ENCODE assay signal across 28 mouse cellular contexts in the genomic region with DNA sequence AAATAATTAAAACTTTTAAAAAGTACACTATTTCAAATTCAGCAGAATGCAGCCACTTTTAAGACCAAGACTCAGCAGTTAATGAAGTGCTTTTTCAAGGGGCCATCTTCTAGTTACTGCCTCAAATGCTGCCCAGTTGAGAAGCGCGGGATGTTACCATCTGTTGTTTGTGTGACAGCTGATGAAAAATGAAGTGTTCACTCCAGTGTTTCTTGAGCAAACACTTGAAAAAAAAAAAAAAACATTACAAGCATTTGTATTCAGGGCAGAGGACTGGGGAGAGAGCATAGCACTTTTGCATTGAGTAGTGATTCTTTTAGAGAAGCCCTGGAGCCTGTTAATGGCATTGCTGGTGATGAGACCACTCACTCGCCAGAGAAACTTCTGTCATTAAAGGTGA.
DNase-seq lines count a peak whose midpoint lies in the region; ATAC-seq and TF ChIP-seq lines count a peak whose summit lies in the region.
"Had no signal": no experiment of that assay in that cellular context is flagged by ENCODE, and none has a peak within 500 bp of the region (broad histone marks: within the 10 kb centered on the region; RNA-seq: fewer than 3 reads in every experiment).

No protein-coding gene starts in this region.

- H3K9ac ChIP-seq in lung, embryonic 15.5 days, result no peak overlapping the region
- H3K9ac ChIP-seq: embryonic facial prominence, embryonic 13.5 days; forebrain, embryonic 12.5 days; forebrain, embryonic 15.5 days; heart, embryonic 13.5 days; hindbrain, embryonic 14.5 days had no signal

- no peak overlapping the region for H3K27ac ChIP-seq in lung, embryonic 15.5 days
- H3K27ac ChIP-seq: embryonic facial prominence, embryonic 10.5 days; embryonic facial prominence, embryonic 13.5 days; forebrain, embryonic 12.5 days; forebrain, embryonic 15.5 days; heart, adult 2 months; heart, embryonic 10.5 days; heart, embryonic 13.5 days; hindbrain, embryonic 14.5 days; hindbrain, postnatal 0 days had no signal

- H3K4me3 ChIP-seq in lung, embryonic 15.5 days, result no peak overlapping the region
- H3K4me3 ChIP-seq in lung, adult 2 months (replicated peaks; ENCODE audit: extremely low read depth, low read depth, low read length), result no peak overlapping the region
- H3K4me3 ChIP-seq: embryonic facial prominence, embryonic 10.5 days; embryonic facial prominence, embryonic 13.5 days; erythroblast, embryonic 14.5 days; forebrain, embryonic 12.5 days; forebrain, embryonic 15.5 days; heart, adult 2 months; heart, embryonic 10.5 days; heart, embryonic 13.5 days had no signal

- H3K4me2 ChIP-seq in lung, embryonic 15.5 days, result no peak overlapping the region
- H3K4me2 ChIP-seq: embryonic facial prominence, embryonic 13.5 days; forebrain, embryonic 12.5 days; forebrain, embryonic 15.5 days; heart, embryonic 13.5 days; hindbrain, embryonic 14.5 days had no signal

- WGBS in lung, embryonic 15.5 days, result 29% methylated on average over 3 of the region's 3 CpGs
- 38% methylated on average over 3 of the region's 3 CpGs for WGBS in lung, adult 2 months

- H3K9me3 ChIP-seq in lung, embryonic 15.5 days, result no peaks in the 10 kb centered on the region
- H3K9me3 ChIP-seq: embryonic facial prominence, embryonic 10.5 days; embryonic facial prominence, embryonic 13.5 days; forebrain, embryonic 12.5 days; forebrain, embryonic 15.5 days; heart, embryonic 10.5 days; heart, embryonic 13.5 days had no signal

- peak; percentile 86; the same call in 1 of the 2 replicates for ATAC-seq in lung, embryonic 15.5 days (ENCODE audit: borderline replicate concordance, extremely low read depth, low FRiP score, low TSS enrichment)
- ATAC-seq: CD4-positive, CD25-positive, alpha-beta regulatory T cell, adult 4 months; forebrain, embryonic 15.5 days; hindbrain, postnatal 0 days; inflammation-experienced regulatory T-cells, adult 6 months had no signal

- H3K4me1 ChIP-seq in lung, embryonic 15.5 days, result no peaks in the 10 kb centered on the region
- H3K4me1 ChIP-seq in lung, adult 2 months (ENCODE audit: control insufficient read depth, insufficient read depth, low read length), result no peaks in the 10 kb centered on the region
- H3K4me1 ChIP-seq: embryonic facial prominence, embryonic 10.5 days; embryonic facial prominence, embryonic 13.5 days; forebrain, embryonic 12.5 days; forebrain, embryonic 15.5 days; heart, embryonic 10.5 days; heart, embryonic 13.5 days had no signal

- TF ChIP-seq CTCF in lung, adult 2 months (IDR thresholded peaks at IDR 0.05; ENCODE audit: insufficient read depth, low read length), result no peak
- no peak for TF ChIP-seq CTCF in brain, embryonic 14.5 days (IDR thresholded peaks at IDR 0.05; ENCODE audit: borderline replicate concordance, extremely low read depth, insufficient read depth, insufficient read length)

- no peaks in the 10 kb centered on the region for H3K27me3 ChIP-seq in lung, embryonic 15.5 days
- H3K27me3 ChIP-seq: embryonic facial prominence, embryonic 13.5 days; forebrain, embryonic 12.5 days; forebrain, embryonic 15.5 days; heart, embryonic 13.5 days had no signal

- H3K36me3 ChIP-seq in lung, embryonic 15.5 days, result no peaks in the 10 kb centered on the region
- H3K36me3 ChIP-seq: embryonic facial prominence, embryonic 10.5 days; embryonic facial prominence, embryonic 13.5 days; forebrain, embryonic 12.5 days; forebrain, embryonic 15.5 days; heart, embryonic 10.5 days; heart, embryonic 13.5 days had no signal

- no peak for DNase-seq in lung, adult 2 months
- peak; percentile 16 for DNase-seq in brain, embryonic 14.5 days (ENCODE audit: low read depth)
- peak; percentile 10 for DNase-seq in embryo, embryonic 10.5 days (ENCODE audit: low spot score)
- peak; percentile 3 for DNase-seq in lung, postnatal 14 days
- DNase-seq in kidney, adult 9 months, result no peak
- DNase-seq in adrenal gland, postnatal 25 days, result no peak
- DNase-seq: adrenal gland, adult 8-10 months; adrenal gland, postnatal 36 days; cerebellum, adult 11 months; cerebellum, adult 2 months; cerebellum, adult 9-11 months; cerebellum, postnatal 25 days; gastrocnemius, postnatal 25 days; heart, adult 2 months; heart, postnatal 14 days; heart, postnatal 4 days had no signal

- no peak for TF ChIP-seq POLR2A in lung, adult 2 months (IDR thresholded peaks at IDR 0.05; ENCODE audit: borderline replicate concordance, extremely low read depth, low read depth, low read length)
- TF ChIP-seq POLR2A in brain, embryonic 14.5 days (IDR thresholded peaks at IDR 0.05; ENCODE audit: borderline replicate concordance, extremely low read depth, insufficient read depth, insufficient read length, poor library complexity, severe bottlenecking), result no peak

Comparison
In these comparisons a context has a peak if more than half of its experiments do, and no peak if none do; other contexts are left out.
1. DNase-seq: peak in brain, embryonic 14.5 days (single experiment), embryo, embryonic 10.5 days (single experiment) and lung, postnatal 14 days (single experiment); none in lung, adult 2 months (single experiment), kidney, adult 9 months (single experiment) and adrenal gland, postnatal 25 days (single experiment).